Mouse (Mus musculus): ENCODE measurements around the gene Gpc6.
"Not testable (repeated sequence)": the region's sequence is repeated elsewhere in the genome, so short reads cannot be mapped to it uniquely, and the experiment has no call there.

Gene Gpc6

GRCm38 (mm10) chr14:117369331-117369866 lies 444.3 kb downstream of the Gpc6 start:
- DNase-seq (ENCODE audit: low spot score) = no peak

- no peak for DNase-seq (ENCODE audit: low spot score)
These were observed 451.8 kb downstream of the Gpc6 start for GRCm38 (mm10) chr14:117376822-117377376.

GRCm38 (mm10) chr14:117379979-117380378 lies 454.9 kb downstream of the Gpc6 start:
- DNase-seq (ENCODE audit: low spot score) = no peak

GRCm38 (mm10) chr14:117383188-117383587 lies 458.1 kb downstream of the Gpc6 start:
- DNase-seq (ENCODE audit: low spot score) = no peak

GRCm38 (mm10) chr14:117384096-117384770 lies 459.1 kb downstream of the Gpc6 start:
- no peak for DNase-seq (ENCODE audit: low spot score)

- DNase-seq (ENCODE audit: low spot score) = no peak
These were observed 460.7 kb downstream of the Gpc6 start for GRCm38 (mm10) chr14:117385731-117386270.

- no peak for DNase-seq (ENCODE audit: low spot score)
These were observed 465.7 kb downstream of the Gpc6 start for GRCm38 (mm10) chr14:117390794-117391320.

GRCm38 (mm10) chr14:117391412-117391811 lies 466.3 kb downstream of the Gpc6 start:
- no peak for DNase-seq (ENCODE audit: low spot score)

- DNase-seq (ENCODE audit: low spot score) = no peak
These were observed 472.1 kb downstream of the Gpc6 start for GRCm38 (mm10) chr14:117397165-117397564.

- DNase-seq (ENCODE audit: low spot score) = no peak
These were observed 482.9 kb downstream of the Gpc6 start for GRCm38 (mm10) chr14:117407824-117408524.

GRCm38 (mm10) chr14:117408525-117408835 lies 483.4 kb downstream of the Gpc6 start:
- no peak for DNase-seq (ENCODE audit: low spot score)

GRCm38 (mm10) chr14:117409778-117410177 lies 484.7 kb downstream of the Gpc6 start:
- DNase-seq (ENCODE audit: low spot score) = no peak

- no peak for DNase-seq (ENCODE audit: low spot score)
These were observed 485.4 kb downstream of the Gpc6 start for GRCm38 (mm10) chr14:117410511-117410910.

GRCm38 (mm10) chr14:117415045-117415444 lies 489.9 kb downstream of the Gpc6 start:
- no peak for DNase-seq (ENCODE audit: low spot score)

- DNase-seq (ENCODE audit: low spot score) = no peak
These were observed 494.6 kb downstream of the Gpc6 start for GRCm38 (mm10) chr14:117419561-117420218.

- no peak for DNase-seq (ENCODE audit: low spot score)
These were observed 496.1 kb downstream of the Gpc6 start for GRCm38 (mm10) chr14:117421170-117421569.

- DNase-seq (ENCODE audit: low spot score) = no peak
These were observed 501.0 kb downstream of the Gpc6 start for GRCm38 (mm10) chr14:117426116-117426515.

- DNase-seq (ENCODE audit: low spot score) = no peak
These were observed 502.7 kb downstream of the Gpc6 start for GRCm38 (mm10) chr14:117427776-117428175.

- no peak for DNase-seq (ENCODE audit: low spot score)
These were observed 510.6 kb downstream of the Gpc6 start for GRCm38 (mm10) chr14:117435739-117436138.

GRCm38 (mm10) chr14:117446675-117447231 lies 521.6 kb downstream of the Gpc6 start:
- not testable (repeated sequence) for DNase-seq (ENCODE audit: low spot score)

- no peak for DNase-seq (ENCODE audit: low spot score)
These were observed 526.4 kb downstream of the Gpc6 start for GRCm38 (mm10) chr14:117451391-117451991.
